Mouse (Mus musculus): ENCODE measurements around the gene Gm11037. TPM values are rescaled to one million over a fixed set of nuclear protein-coding genes. Genes with fewer than 3 reads are reported as not detected.

Gene Gm11037
- polyA plus RNA-seq, 1 experiment from 2014 or later = not detected

GRCm38 (mm10) chr2:131159491-131159910 is 26.2 kb downstream of the Gm11037 start:
- Histone ChIP-seq H3K27ac (peak overlapping the region; percentile 64), H3K4me1 (peaks cover 14% of the 10 kb centered on the region), H3K27me3 (no peaks in the 10 kb centered on the region), H3K4me3 (peak overlapping the region; percentile 76), H3K9ac (peak overlapping the region; percentile 84), H3K36me3 (peaks cover 3% of the 10 kb centered on the region; the same call in 1 of the 2 replicates), H3K4me2 (peak overlapping the region; percentile 92), H3K9me3 (no peaks in the 10 kb centered on the region)
- peak; percentile 58 for ATAC-seq (ENCODE audit: borderline replicate concordance, extremely low read depth, low FRiP score, low TSS enrichment)
- WGBS = under 1% methylated on average over 18 of the region's 18 CpGs

GRCm38 (mm10) chr2:131159938-131160581 is 26.8 kb downstream of the Gm11037 start, which contains the start of gene 1700037H04Rik:
TSS of gene 1700037H04Rik (minus strand) at chr2:131160081.
- ATAC-seq (ENCODE audit: borderline replicate concordance, extremely low read depth, low FRiP score, low TSS enrichment) = peak; percentile 98
- WGBS = under 1% methylated on average over 54 of the region's 54 CpGs
- Histone ChIP-seq H3K9me3 (no peaks in the 10 kb centered on the region), H3K4me3 (peak within 1 kb of the TSS; percentile 76), H3K27me3 (no peaks in the 10 kb centered on the region), H3K9ac (peak within 1 kb of the TSS; percentile 84), H3K36me3 (no peaks in the 10 kb centered on the region), H3K27ac (peak within 1 kb of the TSS; percentile 90), H3K4me2 (peak within 1 kb of the TSS; percentile 92), H3K4me1 (peaks cover 14% of the 10 kb centered on the region)

GRCm38 (mm10) chr2:131160671-131161111 is 27.4 kb downstream of the Gm11037 start:
- WGBS = 1% methylated on average over 17 of the region's 17 CpGs
- peak overlapping the region; percentile 92 for H3K4me2 ChIP-seq
- peak; percentile 2; the same call in 1 of the 2 replicates for ATAC-seq (ENCODE audit: borderline replicate concordance, extremely low read depth, low FRiP score, low TSS enrichment)

GRCm38 (mm10) chr2:131163924-131164323 is 30.6 kb downstream of the Gm11037 start:
- 69% methylated on average over 7 of the region's 7 CpGs for WGBS
- no peak for ATAC-seq (ENCODE audit: borderline replicate concordance, extremely low read depth, low FRiP score, low TSS enrichment)

More at GRCm38 (mm10) chr2:131160671-131161111, 27.4 kb downstream of the Gm11037 start:
- peak overlapping the region; percentile 76 for H3K4me3 ChIP-seq
- no peaks in the 10 kb centered on the region for H3K27me3 ChIP-seq
- no peaks in the 10 kb centered on the region for H3K36me3 ChIP-seq
- H3K27ac ChIP-seq = peak overlapping the region; percentile 90
- H3K9ac ChIP-seq = peak overlapping the region; percentile 66
- H3K4me1 ChIP-seq = peaks cover 14% of the 10 kb centered on the region
- H3K9me3 ChIP-seq = no peaks in the 10 kb centered on the region

GRCm38 (mm10) chr2:131166172-131166571 is 32.9 kb downstream of the Gm11037 start:
- Histone ChIP-seq H3K36me3 (no peaks in the 10 kb centered on the region), H3K4me2 (no peak overlapping the region), H3K27me3 (peaks cover 11% of the 10 kb centered on the region), H3K9ac (no peak overlapping the region), H3K4me3 (no peak overlapping the region), H3K9me3 (no peaks in the 10 kb centered on the region), H3K4me1 (peaks cover 1% of the 10 kb centered on the region; the same call in 1 of the 2 replicates), H3K27ac (no peak overlapping the region)
- ATAC-seq (ENCODE audit: borderline replicate concordance, extremely low read depth, low FRiP score, low TSS enrichment) = no peak
- 76% methylated on average over 2 of the region's 2 CpGs for WGBS

More at GRCm38 (mm10) chr2:131163924-131164323, 30.6 kb downstream of the Gm11037 start:
- no peaks in the 10 kb centered on the region for H3K27me3 ChIP-seq
- H3K4me3 ChIP-seq = no peak overlapping the region
- peaks cover 5% of the 10 kb centered on the region for H3K4me1 ChIP-seq
- no peaks in the 10 kb centered on the region for H3K9me3 ChIP-seq
- no peaks in the 10 kb centered on the region for H3K36me3 ChIP-seq
- no peak overlapping the region for H3K4me2 ChIP-seq
- H3K9ac ChIP-seq = no peak overlapping the region
- no peak overlapping the region for H3K27ac ChIP-seq

GRCm38 (mm10) chr2:131167984-131168383 is 34.7 kb downstream of the Gm11037 start:
- no peak overlapping the region for H3K4me2 ChIP-seq
- WGBS = 71% methylated on average over 6 of the region's 6 CpGs
- ATAC-seq (ENCODE audit: borderline replicate concordance, extremely low read depth, low FRiP score, low TSS enrichment) = no peak
- 0 out of 2 replicates have a peak, but pooled peaks cover 5% of the 10 kb centered on the region for H3K4me1 ChIP-seq
- H3K9me3 ChIP-seq = no peaks in the 10 kb centered on the region
- peaks cover 29% of the 10 kb centered on the region for H3K27me3 ChIP-seq
- H3K27ac ChIP-seq = no peak overlapping the region
- H3K9ac ChIP-seq = no peak overlapping the region
- no peaks in the 10 kb centered on the region for H3K36me3 ChIP-seq
- no peak overlapping the region for H3K4me3 ChIP-seq

GRCm38 (mm10) chr2:131168914-131169313 is 35.6 kb downstream of the Gm11037 start:
- no peak for ATAC-seq (ENCODE audit: borderline replicate concordance, extremely low read depth, low FRiP score, low TSS enrichment)
- Histone ChIP-seq H3K27me3 (peaks cover 34% of the 10 kb centered on the region), H3K9ac (no peak overlapping the region), H3K36me3 (no peaks in the 10 kb centered on the region), H3K4me3 (no peak overlapping the region), H3K4me2 (no peak overlapping the region), H3K4me1 (0 out of 2 replicates have a peak, but pooled peaks cover 5% of the 10 kb centered on the region), H3K9me3 (no peaks in the 10 kb centered on the region), H3K27ac (no peak overlapping the region)
- 66% methylated on average over 1 of the region's 1 CpGs for WGBS

GRCm38 (mm10) chr2:131170936-131171335 is 37.6 kb downstream of the Gm11037 start:
- Histone ChIP-seq H3K4me2 (peak overlapping the region; percentile 47), H3K36me3 (no peaks in the 10 kb centered on the region), H3K4me1 (peaks cover 19% of the 10 kb centered on the region), H3K9ac (no peak overlapping the region), H3K27me3 (peaks cover 34% of the 10 kb centered on the region), H3K9me3 (no peaks in the 10 kb centered on the region), H3K4me3 (no peak overlapping the region), H3K27ac (no peak overlapping the region)
- 23% methylated on average over 9 of the region's 9 CpGs for WGBS
- no peak for ATAC-seq (ENCODE audit: borderline replicate concordance, extremely low read depth, low FRiP score, low TSS enrichment)

GRCm38 (mm10) chr2:131171401-131172104 is 38.3 kb downstream of the Gm11037 start:
- H3K4me1 ChIP-seq = peaks cover 26% of the 10 kb centered on the region
- no peaks in the 10 kb centered on the region for H3K36me3 ChIP-seq
- H3K4me3 ChIP-seq = peak overlapping the region; percentile 17
- H3K27me3 ChIP-seq = peaks cover 34% of the 10 kb centered on the region
- WGBS = 9% methylated on average over 43 of the region's 43 CpGs
- H3K9ac ChIP-seq = no peak overlapping the region
- H3K9me3 ChIP-seq = no peaks in the 10 kb centered on the region
- no peak overlapping the region for H3K27ac ChIP-seq
- H3K4me2 ChIP-seq = peak overlapping the region; percentile 47
- ATAC-seq (ENCODE audit: borderline replicate concordance, extremely low read depth, low FRiP score, low TSS enrichment) = no peak

GRCm38 (mm10) chr2:131172322-131172721 is 39.0 kb downstream of the Gm11037 start:
- H3K4me1 ChIP-seq = peaks cover 33% of the 10 kb centered on the region
- H3K4me3 ChIP-seq = no peak overlapping the region
- ATAC-seq (ENCODE audit: borderline replicate concordance, extremely low read depth, low FRiP score, low TSS enrichment) = no peak
- peaks cover 34% of the 10 kb centered on the region for H3K27me3 ChIP-seq
- no peak overlapping the region for H3K27ac ChIP-seq
- H3K9me3 ChIP-seq = no peaks in the 10 kb centered on the region
- H3K9ac ChIP-seq = no peak overlapping the region
- 51% methylated on average over 9 of the region's 9 CpGs for WGBS
- H3K36me3 ChIP-seq = no peaks in the 10 kb centered on the region
- H3K4me2 ChIP-seq = no peak overlapping the region

GRCm38 (mm10) chr2:131174700-131175099 is 41.4 kb downstream of the Gm11037 start:
- WGBS = 4% methylated on average over 11 of the region's 11 CpGs
- Histone ChIP-seq H3K9ac (no peak overlapping the region), H3K4me2 (peak overlapping the region; percentile 64), H3K27me3 (peaks cover 34% of the 10 kb centered on the region), H3K27ac (no peak overlapping the region), H3K9me3 (no peaks in the 10 kb centered on the region), H3K4me3 (peak overlapping the region; percentile 30), H3K36me3 (0 out of 2 replicates have a peak, but pooled peaks cover 4% of the 10 kb centered on the region), H3K4me1 (peaks cover 51% of the 10 kb centered on the region)
- no peak for ATAC-seq (ENCODE audit: borderline replicate concordance, extremely low read depth, low FRiP score, low TSS enrichment)
